24 mouse cellular contexts compared by ENCODE assay signal in the genomic region with DNA sequence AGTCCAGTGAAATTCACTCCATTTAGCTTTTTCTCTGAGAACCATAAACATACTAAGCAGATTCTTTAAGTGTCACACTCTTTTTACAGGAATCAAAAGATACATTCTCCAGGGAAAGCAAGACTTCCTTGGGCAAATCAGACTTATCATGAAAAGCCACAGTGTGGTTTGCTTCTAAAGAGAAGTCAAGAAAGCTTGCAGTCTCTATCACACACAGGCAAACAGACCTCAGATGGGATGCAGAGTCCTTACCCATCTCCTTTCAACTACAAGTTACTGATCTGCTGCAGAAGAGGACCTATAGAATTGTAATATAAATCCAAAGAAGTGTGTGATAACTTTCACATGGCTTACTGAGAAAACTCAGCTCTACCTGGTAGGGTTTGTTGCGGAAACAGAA.
DNase-seq lines count a peak whose midpoint lies in the region; ATAC-seq and TF ChIP-seq lines count a peak whose summit lies in the region.
"Had no signal": no experiment of that assay in that cellular context is flagged by ENCODE, and none has a peak within 500 bp of the region (broad histone marks: within the 10 kb centered on the region; RNA-seq: fewer than 3 reads in every experiment).

No protein-coding gene starts in this region.

- no peak for TF ChIP-seq CTCF in MEL (IDR thresholded peaks at IDR 0.05 in 2 of 3, conservative IDR thresholded peaks at IDR 0.05 in 1 of 3; ENCODE audit: control insufficient read depth in 1 of 3, insufficient read depth in 1 of 3, low read depth in 2 of 3, low read length in 3 of 3, poor library complexity in 1 of 3, severe bottlenecking in 1 of 3)

- no peak overlapping the region for H3K4me3 ChIP-seq in neural tube, embryonic 15.5 days (replicated peaks)
- H3K4me3 ChIP-seq in MEL (ENCODE audit: control insufficient read depth in 1 of 2, insufficient read depth in 1 of 2, low read depth in 2 of 2, low read length in 2 of 2): no peak overlapping the region
- H3K4me3 ChIP-seq in hindbrain, embryonic 14.5 days (replicated peaks; ENCODE audit: low read length): no peak overlapping the region

- TF ChIP-seq POLR2A in MEL (IDR thresholded peaks at IDR 0.05; ENCODE audit: control insufficient read depth in 1 of 2, insufficient read depth in 1 of 2, low read depth in 1 of 2, low read length in 2 of 2, poor library complexity in 1 of 2): no peak

- no peak overlapping the region for H3K27ac ChIP-seq in neural tube, embryonic 15.5 days (replicated peaks)
- peak overlapping the region; percentile 28; the same call in 1 of the 2 replicates for H3K27ac ChIP-seq in MEL (ENCODE audit: control insufficient read depth, low read depth, low read length)
- no peak overlapping the region for H3K27ac ChIP-seq in hindbrain, embryonic 14.5 days

- no peak overlapping the region for H3K4me2 ChIP-seq in neural tube, embryonic 15.5 days
- no peak overlapping the region for H3K4me2 ChIP-seq in hindbrain, embryonic 14.5 days (replicated peaks)

- no peaks in the 10 kb centered on the region for H3K36me3 ChIP-seq in neural tube, embryonic 15.5 days
- peaks cover 0 to 30% of the 10 kb centered on the region in 2 experiments; a peak in 2 of 4 replicates for H3K36me3 ChIP-seq in MEL (ENCODE audit: control insufficient read depth in 1 of 2, insufficient read depth in 2 of 2, low read length in 2 of 2)
- H3K36me3 ChIP-seq in hindbrain, embryonic 14.5 days (replicated peaks; ENCODE audit: control insufficient read depth, insufficient read depth): peaks cover 3% of the 10 kb centered on the region; the same call in 1 of the 2 replicates

- DNase-seq in neural tube, embryonic 10.5 days (ENCODE audit: extremely low spot score, low spot score): peak; percentile 9
- DNase-seq in MEL (ENCODE audit: low read depth, low spot score): peak; percentile 74
- DNase-seq in MEL-GATA-1-ER (ENCODE audit: extremely low read depth, low read depth): peak; percentile 38
- no peak for DNase-seq in urinary bladder, postnatal 25 days (ENCODE audit: low spot score)
- DNase-seq in kidney, postnatal 36 days: no peak
- DNase-seq in hindbrain, embryonic 14.5 days (ENCODE audit: low spot score): no peak
- DNase-seq: adrenal gland, adult 2 months; adrenal gland, adult 8-10 months; adrenal gland, postnatal 10 days; adrenal gland, postnatal 14 days; adrenal gland, postnatal 25 days; adrenal gland, postnatal 36 days; B cell, adult 2 months; cerebellum, adult 11 months; cerebellum, adult 11-12 months; cerebellum, adult 18-20 months; cerebellum, adult 2 months had no signal

- no peak overlapping the region for H3K9ac ChIP-seq in neural tube, embryonic 15.5 days (replicated peaks)
- no peak overlapping the region for H3K9ac ChIP-seq in MEL (ENCODE audit: control insufficient read depth, low read depth, low read length, poor library complexity, severe bottlenecking)
- H3K9ac ChIP-seq in hindbrain, embryonic 14.5 days: no peak overlapping the region

- H3K79me2 ChIP-seq in MEL (ENCODE audit: control insufficient read depth, insufficient read depth, low read length, poor library complexity): no peaks in the 10 kb centered on the region

- no peaks in the 10 kb centered on the region for H3K27me3 ChIP-seq in neural tube, embryonic 15.5 days (replicated peaks)
- H3K27me3 ChIP-seq in MEL (ENCODE audit: control insufficient read depth in 1 of 2, insufficient read depth in 2 of 2, low read length in 2 of 2): no peaks in the 10 kb centered on the region
- H3K27me3 ChIP-seq in hindbrain, embryonic 14.5 days (ENCODE audit: control insufficient read depth, insufficient read depth, low read length): no peaks in the 10 kb centered on the region
- H3K27me3 ChIP-seq: CH12.LX, Patski had no signal

- H3K4me1 ChIP-seq in neural tube, embryonic 15.5 days: peaks cover 3% of the 10 kb centered on the region; the same call in 1 of the 2 replicates
- peaks cover 18 to 27% of the 10 kb centered on the region in 2 experiments for H3K4me1 ChIP-seq in MEL (ENCODE audit: control insufficient read depth in 1 of 2, insufficient read depth in 2 of 2, low read length in 2 of 2)
- no peaks in the 10 kb centered on the region for H3K4me1 ChIP-seq in hindbrain, embryonic 14.5 days (replicated peaks; ENCODE audit: control insufficient read depth, insufficient read depth, low read length)

- TF ChIP-seq RAD21 in MEL (IDR thresholded peaks at IDR 0.05; ENCODE audit: low read depth, low read length): no peak

- WGBS in neural tube, embryonic 15.5 days: 98% methylated on average over 1 of the region's 1 CpGs
- 97% methylated on average over 1 of the region's 1 CpGs for WGBS in hindbrain, embryonic 14.5 days

- TF ChIP-seq EP300 in MEL (IDR thresholded peaks at IDR 0.05; ENCODE audit: low read depth in 1 of 2, low read length in 2 of 2): peak; percentile 74 to 78

- ATAC-seq in neural tube, embryonic 15.5 days (ENCODE audit: low FRiP score): no peak
- 0 out of 2 replicates have a peak, but pooled peaks have one; percentile 26 for ATAC-seq in common myeloid progenitor, adult 5-6 weeks (replicated peaks; ENCODE audit: low read depth, poor library complexity, severe bottlenecking)
- ATAC-seq in hindbrain, embryonic 14.5 days (ENCODE audit: low FRiP score): no peak
- ATAC-seq: activated CD4-positive, CD25-positive, alpha-beta regulatory T cell, adult 4 months; CD4-positive, CD25-positive, alpha-beta regulatory T cell, adult 4 months; Patski had no signal

- no peaks in the 10 kb centered on the region for H3K9me3 ChIP-seq in neural tube, embryonic 15.5 days (replicated peaks)
- H3K9me3 ChIP-seq in MEL (replicated peaks; ENCODE audit: insufficient read depth, low read length): no peaks in the 10 kb centered on the region
- H3K9me3 ChIP-seq in hindbrain, embryonic 14.5 days (ENCODE audit: control insufficient read depth, low read length): no peaks in the 10 kb centered on the region
- H3K9me3 ChIP-seq: G1E had no signal

TF ChIP-seq in MEL, 35 proteins besides CTCF, POLR2A, EP300 and RAD21:
- TF ChIP-seq TBP (IDR thresholded peaks at IDR 0.05; ENCODE audit: low read depth, low read length) (0 out of 2 replicates have a peak, but pooled peaks have one; percentile 39), TCF12 (IDR thresholded peaks at IDR 0.05; ENCODE audit: low read depth, low read length) (peak; percentile 51), RCOR1 (IDR thresholded peaks at IDR 0.05; ENCODE audit: low read depth, low read length) (peak; percentile 92), UBTF (IDR thresholded peaks at IDR 0.05; ENCODE audit: borderline replicate concordance, insufficient read depth, low read depth, low read length) (no peak), TAL1 (IDR thresholded peaks at IDR 0.05; ENCODE audit: low read length) (peak; percentile 21; the same call in 1 of the 2 replicates), NRF1 (IDR thresholded peaks at IDR 0.05; ENCODE audit: insufficient read depth, low read depth, low read length, poor library complexity, severe bottlenecking) (no peak), ELF1 (IDR thresholded peaks at IDR 0.05; ENCODE audit: low read depth, low read length) (no peak), GATA1 (IDR thresholded peaks at IDR 0.05; ENCODE audit: low read depth, low read length) (peak; percentile 55), MYB (IDR thresholded peaks at IDR 0.05; ENCODE audit: low read depth, low read length) (peak; percentile 50; the same call in 1 of the 2 replicates), GABPA (IDR thresholded peaks at IDR 0.05; ENCODE audit: low read depth, low read length) (no peak)

Comparison
In these comparisons a context has a peak if more than half of its experiments do, and no peak if none do; other contexts are left out.
1. DNase-seq: peak in neural tube, embryonic 10.5 days (single experiment), MEL (single experiment) and MEL-GATA-1-ER (single experiment); none in urinary bladder, postnatal 25 days (single experiment), kidney, postnatal 36 days (0 of 2) and hindbrain, embryonic 14.5 days (single experiment).